Mouse (Mus musculus): ENCODE measurements around the gene Pgs1.

Pgs1 gene

DNA sequence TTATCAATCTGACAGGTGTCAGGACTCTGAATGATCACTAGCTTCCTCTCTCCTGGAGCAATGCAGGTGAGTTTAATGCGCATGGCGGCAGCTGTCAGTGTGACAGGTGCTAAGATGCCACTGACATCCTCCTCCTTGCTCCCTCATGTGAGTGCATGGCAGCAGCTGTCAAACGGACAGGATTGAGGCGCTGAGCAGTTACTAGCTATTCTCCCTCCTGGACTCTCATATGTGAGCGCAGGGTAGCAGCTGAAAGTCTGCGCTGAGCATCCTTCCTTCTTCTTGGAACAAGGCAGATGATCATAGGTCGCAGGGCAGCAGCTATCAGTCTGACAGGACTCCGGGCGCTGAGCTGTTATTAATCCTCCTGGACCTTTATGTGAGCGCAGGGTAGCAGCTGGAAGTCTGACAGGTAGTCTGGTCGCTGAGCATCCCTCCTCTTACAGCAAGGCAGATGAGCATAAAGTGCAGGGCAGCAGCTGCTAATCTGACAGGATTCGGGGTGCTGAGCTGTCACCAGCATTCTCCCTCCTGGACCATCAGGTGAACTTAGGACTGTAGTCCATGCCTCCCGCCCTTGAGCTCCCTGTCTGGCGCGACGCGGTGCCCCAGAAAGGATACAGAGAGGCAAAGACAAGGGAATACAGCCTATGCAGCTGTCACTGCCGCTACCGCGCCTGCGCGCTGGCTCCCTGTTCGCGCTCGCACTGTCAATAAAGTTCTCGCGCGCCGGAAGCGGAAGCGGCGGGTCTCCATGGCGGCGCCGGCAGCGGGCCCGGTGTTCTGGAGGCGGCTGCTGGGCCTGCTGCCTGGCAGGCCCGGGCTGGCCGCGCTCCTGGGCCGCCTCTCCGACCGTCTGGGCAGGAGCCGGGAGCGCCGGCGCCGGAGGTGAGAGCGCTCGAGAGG lies at the start of gene Pgs1:
TSS of gene Pgs1 (plus strand) at position 167 of the 906 bp plus-strand sequence.
- CTCF ChIA-PET: interaction anchor here (0.8 to 1.6 kb wide), 2 partner anchors 16 to 112 kb away, joined by 4 to 19 read pairs; no protein-coding TSS in a partner anchor

DNA sequence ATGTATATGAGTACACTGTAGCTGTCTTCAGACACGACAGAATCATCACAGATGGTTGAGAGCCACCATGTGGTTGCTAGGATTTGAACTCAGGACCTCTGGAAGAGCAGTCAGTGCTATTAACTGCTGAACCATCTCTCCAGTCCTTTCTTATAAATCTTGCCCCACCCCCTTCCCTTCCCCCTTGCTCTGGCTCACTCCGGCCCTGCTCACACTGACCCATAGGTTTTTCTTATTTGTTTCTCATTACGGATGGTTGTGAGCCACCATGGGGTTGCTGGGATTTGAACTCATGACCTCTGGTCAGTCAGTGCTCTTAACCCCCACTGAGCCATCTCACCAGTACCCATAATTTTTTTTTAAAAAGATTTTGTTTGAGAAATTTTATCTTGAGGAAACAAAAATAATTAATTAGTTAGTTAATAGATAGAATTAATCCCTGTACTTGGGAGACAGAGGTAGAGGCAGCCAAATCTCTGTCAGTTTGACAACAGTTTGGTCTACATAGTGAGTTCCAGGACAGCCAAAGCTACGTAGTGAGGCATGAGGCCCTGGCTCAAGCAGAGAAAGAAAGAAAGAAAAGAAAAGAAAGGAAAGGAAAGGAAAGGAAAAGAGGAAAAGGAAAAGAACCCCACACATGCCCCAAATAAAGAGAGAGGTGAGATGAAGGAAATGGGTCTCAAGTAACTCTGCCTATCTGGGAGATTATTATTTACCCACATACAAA lies 46.9 kb upstream of the Pgs1 start:
- CTCF ChIA-PET: no interaction called here

DNA sequence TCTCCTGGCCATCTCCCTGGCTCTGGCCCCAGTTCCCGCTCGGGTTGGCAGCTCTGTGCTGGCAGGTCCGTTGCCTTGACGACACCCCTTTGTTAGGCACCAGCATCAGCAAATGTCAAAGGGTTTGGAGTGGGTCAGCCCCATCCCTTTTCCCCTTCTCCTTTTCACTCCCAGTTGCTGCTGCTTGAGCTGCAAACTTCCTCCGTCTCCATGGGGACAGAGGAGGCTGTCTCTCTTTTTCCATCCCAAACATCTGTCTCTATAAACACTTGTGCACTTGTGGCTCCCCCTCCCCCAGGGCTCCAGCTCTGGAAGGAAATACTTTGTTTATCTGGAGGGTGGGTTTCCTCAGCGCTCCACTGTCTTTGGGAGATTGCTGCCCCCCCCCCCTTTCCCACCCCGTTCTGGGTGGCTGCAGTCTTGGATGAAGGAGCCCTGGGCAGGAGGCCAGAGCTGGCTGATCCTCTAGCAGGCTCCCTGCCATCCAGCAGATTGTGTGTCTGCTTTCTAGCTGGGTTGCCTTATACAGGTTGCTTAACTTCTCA lies 46.3 kb upstream of the Pgs1 start:
- CTCF ChIA-PET: interaction anchor here (0.6 kb wide), 1 partner anchor 35 kb away, joined by 11 read pairs; no protein-coding TSS in a partner anchor

DNA sequence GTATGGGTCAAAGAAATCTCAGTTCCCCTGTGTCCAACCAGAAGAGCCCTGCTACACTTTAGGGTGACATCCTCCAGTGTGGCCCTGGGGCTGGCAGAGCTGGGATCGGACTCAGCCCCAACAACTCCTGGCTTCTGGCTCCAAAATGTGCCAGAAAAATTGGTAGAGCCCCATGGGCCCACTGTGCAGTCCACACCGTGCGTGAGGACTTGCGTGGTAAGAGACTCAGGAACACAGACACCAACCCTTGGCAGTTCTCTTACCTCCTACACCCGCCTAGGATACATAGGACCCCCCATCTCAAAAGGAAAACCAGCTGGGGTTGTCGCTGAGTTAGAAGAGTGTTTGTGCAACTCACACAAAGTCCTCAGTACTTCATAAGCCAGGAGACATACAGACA lies 45.2 kb upstream of the Pgs1 start:
- CTCF ChIA-PET: no interaction called here

DNA sequence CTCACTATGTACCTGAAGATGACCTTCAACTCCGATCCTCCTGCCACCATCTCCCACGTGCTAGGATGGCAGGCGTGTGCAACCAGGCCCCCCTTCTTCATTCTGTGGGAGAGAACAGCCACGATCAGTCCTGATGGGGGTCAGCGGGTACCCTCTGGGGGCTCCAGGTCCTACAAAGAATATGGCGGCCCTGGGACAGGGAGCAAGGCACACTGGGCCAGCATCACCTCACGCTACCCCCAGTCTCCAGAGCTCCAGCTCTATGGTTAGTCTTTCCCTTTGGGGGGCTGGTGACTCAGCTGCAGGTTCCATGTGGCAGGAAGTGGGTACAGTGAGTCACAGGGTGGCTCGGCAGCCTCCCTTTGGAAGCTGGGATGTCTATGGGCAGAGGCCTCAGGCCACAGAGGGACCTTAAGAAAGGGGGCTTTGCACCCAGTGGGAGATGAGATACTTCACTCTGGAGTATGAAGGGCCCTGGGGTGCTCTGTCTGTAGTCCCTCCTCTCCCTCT lies 44.7 kb upstream of the Pgs1 start:
- CTCF ChIA-PET: no interaction called here

DNA sequence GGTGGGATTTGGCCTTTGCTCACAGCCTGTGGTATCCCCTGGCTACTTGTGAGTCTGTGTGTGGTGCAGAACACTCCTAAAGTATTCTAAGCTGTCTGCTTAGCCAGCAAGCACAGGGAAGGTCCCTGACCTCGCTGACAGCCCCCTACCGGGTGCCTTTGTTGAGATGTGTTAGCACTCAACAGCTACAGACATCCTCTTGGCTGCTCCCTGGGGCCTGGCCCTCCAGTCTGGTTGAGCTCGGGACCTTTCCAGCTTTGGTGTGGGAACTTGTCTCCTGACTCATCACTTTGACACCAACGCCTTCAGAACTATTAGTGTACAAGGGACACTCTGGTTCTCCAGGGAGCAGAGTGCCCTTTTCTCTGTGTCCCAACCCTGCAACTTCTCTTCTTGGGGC lies 44.2 kb upstream of the Pgs1 start:
- CTCF ChIA-PET: no interaction called here

DNA sequence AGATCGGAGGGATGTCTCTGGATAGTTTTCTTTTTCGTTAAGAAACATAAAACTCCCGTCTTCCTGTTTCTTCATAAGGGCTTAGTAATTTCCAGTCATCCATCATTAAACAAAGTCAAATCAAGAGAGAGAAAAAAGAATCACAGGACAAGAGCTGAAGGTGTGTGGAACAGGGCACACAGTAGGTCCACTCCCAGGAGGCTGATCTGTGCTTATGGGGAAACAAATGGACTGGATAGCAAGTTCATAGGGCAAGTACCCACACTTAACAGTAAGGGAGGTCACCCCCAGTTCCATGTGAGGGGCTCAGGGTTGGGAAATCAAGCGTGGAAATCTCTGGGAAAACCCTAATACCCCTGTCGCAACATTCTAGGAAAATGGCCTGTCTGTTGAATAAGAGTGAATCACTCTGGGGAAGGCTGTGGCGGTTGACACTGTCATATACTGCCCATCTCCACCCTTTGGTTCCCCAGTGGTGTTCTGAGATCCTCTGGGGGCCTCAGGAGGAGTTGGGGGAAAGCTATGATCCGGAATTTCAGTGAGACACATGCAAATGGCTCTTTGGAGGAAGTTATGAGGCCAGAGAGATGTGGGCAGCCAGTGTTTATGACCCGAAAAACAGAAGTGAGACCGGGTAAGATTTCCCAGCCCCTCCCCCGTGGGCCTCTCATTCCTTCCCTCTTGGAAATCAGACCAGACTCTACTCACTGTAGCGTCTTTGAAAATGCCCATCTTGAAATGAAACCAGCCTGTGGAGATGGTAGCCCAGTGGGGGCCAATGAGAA lies 39.7 kb upstream of the Pgs1 start:
- CTCF ChIA-PET: interaction anchor here (1.5 kb wide), 1 partner anchor 24 kb away, joined by 3 read pairs; the partner anchor contains the start of gene Socs3

DNA sequence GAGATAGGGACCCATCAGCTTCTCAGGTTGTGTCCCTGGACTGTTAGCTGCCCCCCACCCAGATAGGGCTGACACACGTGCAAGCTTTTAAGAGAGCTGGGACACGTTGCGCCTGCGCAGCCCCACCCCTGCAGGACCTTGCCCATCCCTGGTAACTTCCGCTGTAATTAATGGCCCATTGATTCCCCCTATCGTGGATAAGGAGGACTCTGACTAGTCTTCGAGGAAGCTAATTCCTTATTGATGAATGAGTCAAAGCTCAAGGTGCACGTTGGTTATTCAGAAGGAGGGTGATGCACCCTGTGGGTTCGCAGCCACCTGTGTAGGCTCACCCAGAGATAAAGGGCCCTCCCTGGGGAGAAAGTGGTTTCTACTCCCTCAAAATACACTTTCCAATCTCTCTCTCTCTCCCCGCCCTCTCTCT lies 39.1 kb upstream of the Pgs1 start:
- CTCF ChIA-PET: interaction anchor here (1.2 to 1.5 kb wide), 2 partner anchors 11 to 23 kb away, joined by 3 read pairs; partner anchors contain the start of gene Socs3

DNA sequence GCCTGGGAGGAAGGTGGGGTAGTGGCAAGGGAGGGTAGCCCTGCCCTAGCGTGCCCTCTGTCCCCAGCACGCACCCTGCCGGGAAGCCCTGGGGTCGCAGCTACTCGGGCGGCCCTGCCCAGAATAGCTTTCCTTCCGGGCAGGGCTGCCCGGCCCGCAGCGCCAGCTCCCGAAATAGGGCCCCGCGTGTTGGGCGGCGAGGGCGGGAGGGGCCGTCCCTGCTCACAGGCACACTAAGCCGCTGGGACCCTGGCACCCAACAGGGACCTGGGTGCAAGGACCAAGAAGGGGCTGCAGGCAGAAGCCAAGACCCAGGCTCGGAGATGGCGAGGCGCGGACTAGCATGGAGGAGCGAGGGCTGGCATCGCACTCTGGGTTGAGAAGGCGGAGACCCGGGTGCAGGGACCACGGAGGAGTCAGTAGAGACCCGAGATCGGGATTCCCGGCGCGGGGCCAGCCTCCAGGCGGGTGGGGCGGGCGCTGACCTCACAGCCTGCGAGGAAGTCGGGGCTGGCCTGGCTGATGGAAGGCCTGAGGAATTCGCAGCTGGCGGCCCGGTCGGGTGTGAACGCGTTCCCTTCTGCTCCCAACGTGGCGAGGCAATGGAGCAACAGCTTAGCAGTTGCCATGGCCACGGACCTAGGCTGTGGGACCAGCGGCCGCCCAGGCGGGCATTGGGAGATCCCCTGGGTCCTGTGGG lies 36.5 kb upstream of the Pgs1 start:
- CTCF ChIA-PET: interaction anchor here (0.5 kb wide), 2 partner anchors 10 to 35 kb away, joined by 4 to 7 read pairs; no protein-coding TSS in a partner anchor

DNA sequence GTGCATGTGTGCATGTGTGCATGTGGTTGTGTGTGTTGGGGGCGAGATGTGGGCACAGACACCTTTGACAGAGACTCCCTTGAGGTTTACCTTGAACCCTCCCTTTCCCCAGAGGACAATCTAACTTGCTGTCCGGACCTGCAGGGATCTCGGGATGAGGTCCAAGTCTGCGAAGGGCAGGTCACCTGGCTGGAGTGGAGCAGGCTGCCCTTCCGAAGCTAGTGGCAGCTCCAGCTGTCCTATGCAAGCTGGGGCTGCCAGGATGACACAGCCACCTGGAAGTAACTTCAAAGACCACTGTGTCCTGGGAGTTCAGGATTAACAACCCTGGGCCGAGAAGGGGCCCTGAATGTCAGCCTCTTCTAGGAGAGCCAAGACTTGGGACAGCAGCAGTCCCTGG lies 34.7 kb upstream of the Pgs1 start:
- CTCF ChIA-PET: no interaction called here

DNA sequence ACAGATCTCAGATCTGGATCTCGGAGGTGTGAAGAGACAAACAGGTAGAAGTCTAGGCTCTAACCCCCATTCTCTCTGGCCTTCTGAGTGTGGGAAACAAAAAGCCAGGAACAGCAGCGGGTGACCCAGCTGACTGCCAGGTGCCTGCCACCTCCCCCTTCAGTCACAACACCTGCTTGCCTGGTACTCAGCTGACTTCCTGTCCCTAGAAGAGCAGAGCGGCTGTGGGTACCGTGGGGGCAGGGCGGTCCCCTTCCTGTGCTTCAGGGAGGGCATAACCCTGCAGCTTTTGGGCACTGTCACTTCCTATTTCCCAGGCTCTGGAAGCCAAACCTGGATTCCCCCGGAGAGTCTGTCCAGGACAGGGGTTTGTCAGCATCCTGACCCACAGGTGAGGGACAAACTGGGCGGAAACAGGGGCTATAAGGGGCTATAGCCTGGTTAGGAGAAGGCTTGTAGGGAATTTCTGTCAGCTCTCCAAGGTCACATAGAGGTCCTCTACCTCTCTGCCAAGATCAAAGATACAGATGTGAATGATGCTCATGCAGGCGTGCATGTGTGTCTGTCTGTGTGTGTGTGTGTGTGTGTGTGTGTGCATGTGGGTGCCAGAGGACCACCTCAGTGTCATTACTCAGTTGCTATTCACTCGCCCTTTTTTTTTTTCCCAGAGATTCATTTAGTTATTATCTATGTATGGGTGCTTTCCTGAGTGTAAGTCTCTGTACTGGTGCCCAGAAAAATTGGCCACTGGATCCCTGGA lies 33.7 kb upstream of the Pgs1 start:
- CTCF ChIA-PET: interaction anchor here (0.7 to 1.0 kb wide), 4 partner anchors 10 to 81 kb away, joined by 3 to 6 read pairs (median 4); no protein-coding TSS in a partner anchor

DNA sequence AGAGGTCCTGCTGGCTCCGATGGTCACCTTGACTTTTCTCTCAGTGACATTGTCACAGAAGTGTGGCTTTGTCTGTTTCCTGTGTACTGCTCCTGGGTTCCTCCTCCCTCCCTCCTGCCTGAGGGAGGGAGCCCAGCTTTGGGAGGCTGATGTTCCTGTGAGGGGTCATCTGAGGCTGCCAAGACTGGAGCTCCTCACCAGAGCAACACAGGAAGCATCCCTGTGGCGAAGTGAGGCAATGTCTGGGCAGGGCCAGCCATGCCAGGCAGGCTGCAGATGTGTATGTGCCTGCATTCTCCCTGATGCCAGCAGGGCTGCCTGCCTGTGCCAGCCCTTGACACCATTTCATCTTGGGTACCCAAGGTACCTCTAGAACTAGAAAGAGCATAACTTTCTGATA lies 32.0 kb upstream of the Pgs1 start:
- CTCF ChIA-PET: interaction anchor here (0.5 to 0.9 kb wide), 4 partner anchors 9 to 105 kb away, joined by 3 to 5 read pairs (median 4); partner anchors contain the start of gene Birc5

DNA sequence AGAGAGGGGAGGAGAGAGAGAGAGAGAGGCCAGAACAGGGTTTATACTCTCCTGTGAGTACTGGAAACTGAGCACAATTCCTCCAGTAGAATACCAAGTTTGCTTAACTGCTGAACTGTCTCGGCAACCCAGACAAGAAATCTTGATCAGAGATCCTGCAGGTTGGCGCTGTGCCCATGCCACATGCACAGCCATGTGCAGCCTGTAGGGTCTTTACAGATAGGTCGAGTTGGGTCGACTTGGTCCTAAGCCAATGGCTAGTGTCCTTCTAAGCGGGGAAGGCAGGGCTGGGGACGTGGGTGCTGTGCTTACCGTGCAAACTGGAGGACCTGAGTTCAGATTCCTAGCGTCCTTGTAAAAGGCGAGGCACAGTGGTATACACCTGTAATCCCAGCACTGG lies 31.3 kb upstream of the Pgs1 start:
- CTCF ChIA-PET: no interaction called here

DNA sequence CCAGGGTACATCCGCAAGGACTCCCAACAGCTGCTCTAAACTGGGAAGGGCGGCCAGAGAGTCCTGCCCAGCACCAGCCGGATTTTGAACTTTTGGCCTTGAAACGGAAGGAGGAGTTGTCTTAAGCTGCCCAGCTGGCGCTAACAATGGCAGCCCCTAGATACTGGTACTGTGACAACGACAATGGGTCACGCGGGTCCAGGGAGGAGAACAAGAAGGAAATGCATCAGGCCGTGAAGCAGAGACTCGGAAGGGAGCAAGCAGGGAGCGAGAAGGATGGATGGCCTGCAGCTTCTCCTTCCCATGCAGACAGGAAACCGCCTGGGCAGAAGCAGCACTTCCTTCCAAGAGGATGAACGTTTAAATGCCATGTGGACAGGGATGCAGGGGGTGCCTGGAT lies 30.5 kb upstream of the Pgs1 start:
- CTCF ChIA-PET: no interaction called here

DNA sequence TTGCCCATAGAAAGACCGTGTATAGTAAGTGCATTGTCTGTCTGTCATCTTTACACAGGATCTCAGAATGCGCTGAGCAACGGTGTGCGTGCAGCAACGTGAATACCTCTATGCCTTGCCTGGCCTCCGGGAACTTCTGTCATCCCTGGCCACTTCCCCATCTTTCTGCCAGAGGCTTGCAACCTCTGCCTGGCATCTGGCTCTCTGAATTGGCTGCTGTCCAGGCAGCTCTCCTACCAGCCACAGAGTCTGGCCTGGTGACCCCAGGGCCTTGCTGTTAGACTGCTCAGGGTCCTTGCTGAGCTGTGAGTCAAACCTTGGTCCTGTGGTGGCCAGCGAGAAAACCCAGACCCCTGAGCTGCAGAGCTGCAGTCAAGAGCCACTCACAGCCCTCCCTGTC lies 27.9 kb upstream of the Pgs1 start:
- CTCF ChIA-PET: interaction anchor here (0.8 to 1.2 kb wide), 3 partner anchors 10 to 30 kb away, joined by 3 to 4 read pairs (median 3); partner anchors contain the start of gene Socs3

DNA sequence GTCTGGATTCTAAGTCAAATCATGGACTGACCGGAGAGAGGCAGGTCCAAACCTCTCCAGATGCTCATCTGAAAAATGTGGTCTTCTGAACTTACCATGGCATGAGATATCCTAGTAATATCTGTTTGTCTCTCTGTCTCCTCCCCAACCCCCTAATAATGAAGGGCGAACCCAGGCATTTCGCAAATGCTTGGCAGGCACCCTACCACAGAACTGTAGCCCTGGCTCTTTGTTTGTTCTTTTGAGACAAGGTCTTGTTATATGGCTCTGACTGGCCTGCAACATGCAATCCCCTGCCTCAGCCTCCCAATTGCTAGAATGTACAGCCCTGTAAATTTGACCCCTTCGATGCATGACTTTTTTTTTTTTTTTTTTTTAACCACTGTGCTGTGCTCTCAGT lies 26.9 kb upstream of the Pgs1 start:
- CTCF ChIA-PET: no interaction called here

DNA sequence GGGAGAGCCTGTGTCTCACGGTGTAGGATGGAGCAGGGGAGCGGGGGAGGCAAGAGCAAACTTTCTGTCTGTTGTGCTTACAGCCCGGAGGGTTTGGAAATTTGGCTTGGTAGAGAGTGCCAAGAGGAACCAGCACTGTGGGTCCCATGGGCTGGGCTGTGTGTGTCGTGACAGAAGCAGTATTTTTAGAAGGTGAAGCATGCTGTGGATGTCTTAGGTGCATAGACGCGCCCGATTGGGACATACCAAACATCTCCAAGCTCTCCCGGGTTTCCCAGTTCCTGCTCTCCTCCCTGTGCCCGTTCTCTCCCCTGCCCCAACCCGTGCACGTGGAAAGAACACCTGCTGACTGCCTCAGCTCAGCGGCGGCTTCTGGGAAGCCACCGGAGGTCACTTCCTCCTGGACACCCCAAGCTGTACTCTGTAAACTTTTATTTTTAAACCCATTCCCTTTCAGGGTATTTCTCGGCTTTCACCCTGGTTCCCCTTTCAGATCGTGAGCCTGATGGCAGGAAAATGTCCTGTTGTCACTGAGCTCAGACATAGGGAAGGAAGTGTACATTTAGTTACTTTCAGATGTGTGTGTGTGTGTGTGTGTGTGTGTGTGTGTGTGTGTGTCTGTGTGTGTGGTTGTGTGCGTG lies 26.2 kb upstream of the Pgs1 start:
- CTCF ChIA-PET: interaction anchor here (0.5 to 0.7 kb wide), 3 partner anchors 10 to 62 kb away, joined by 4 to 5 read pairs (median 5); no protein-coding TSS in a partner anchor

DNA sequence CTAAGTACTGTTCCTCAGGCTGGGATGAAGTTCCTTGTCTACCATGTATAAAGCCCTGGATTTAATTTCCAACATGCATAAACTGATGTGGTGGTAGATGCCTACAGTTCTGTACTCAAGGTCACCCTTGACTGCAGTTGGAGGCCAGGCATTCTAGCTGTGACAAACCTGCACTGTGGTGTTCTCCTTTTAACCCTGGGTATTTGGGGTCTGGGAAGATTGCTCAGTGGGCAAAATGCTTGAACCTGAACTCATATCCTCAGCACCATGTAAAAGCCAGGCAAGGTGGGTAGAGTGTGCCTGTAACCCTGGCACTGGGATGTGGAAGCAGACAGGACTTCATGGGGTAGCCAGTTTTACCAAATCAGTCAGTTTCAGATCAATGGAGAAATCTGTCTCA lies 25.5 kb upstream of the Pgs1 start:
- CTCF ChIA-PET: no interaction called here
